Mouse (Mus musculus): ENCODE data around the gene Kcnab2.

GRCm38 (mm10) chr4:152463147-152463546, 14.5 kb downstream of the Kcnab2 start:
- TF ChIP-seq POLR2A (IDR thresholded peaks at IDR 0.05; ENCODE audit: extremely low read depth, insufficient read depth, low read length), result no peak
- TF ChIP-seq CTCF (IDR thresholded peaks at IDR 0.05; ENCODE audit: low read depth, low read length), result no peak
